Mouse (Mus musculus): ENCODE results near the gene Itga6. TPM values are rescaled to one million over a fixed set of nuclear protein-coding genes. Genes with fewer than 3 reads are reported as not detected.
"Not testable (repeated sequence)": the region's sequence is repeated elsewhere in the genome, so short reads cannot be mapped to it uniquely, and the experiment has no call there.

Itga6 gene
- total and polyA plus RNA-seq, 2 experiments from 2014 or later = 33.8 to 69.2 TPM

GRCm38 (mm10) chr2:71895596-71896286 lies 150.3 kb downstream of the Itga6 start:
- no peak for ATAC-seq (ENCODE audit: insufficient read depth, low read depth)
- H3K36me3 ChIP-seq (replicated peaks; ENCODE audit: control insufficient read depth, insufficient read depth, low read length) = peaks cover 64% of the 10 kb centered on the region
- 90% methylated on average over 13 of the region's 13 CpGs for WGBS

GRCm38 (mm10) chr2:71897420-71897819 lies 152.0 kb downstream of the Itga6 start:
- H3K27ac ChIP-seq (ENCODE audit: low read depth) = no peak overlapping the region
- no peaks in the 10 kb centered on the region; the same call in 1 of the 2 replicates for H3K4me1 ChIP-seq (ENCODE audit: control insufficient read depth, insufficient read depth)
- DNase-seq (ENCODE audit: low spot score) (no peak), ATAC-seq (ENCODE audit: insufficient read depth, low read depth) (no peak)
- no peaks in the 10 kb centered on the region for H3K9me3 ChIP-seq (replicated peaks; ENCODE audit: control insufficient read depth, low read length)
- H3K36me3 ChIP-seq (replicated peaks; ENCODE audit: control insufficient read depth, insufficient read depth, low read length) = peaks cover 59% of the 10 kb centered on the region
- H3K9ac ChIP-seq (replicated peaks; ENCODE audit: low read depth, low read length) = no peak overlapping the region
- WGBS = 89% methylated on average over 12 of the region's 12 CpGs
- no peak overlapping the region for H3K4me3 ChIP-seq (ENCODE audit: low read depth, low read length)
- no peak overlapping the region for H3K4me2 ChIP-seq (ENCODE audit: low read depth, low read length)
- TF ChIP-seq EP300 (IDR thresholded peaks at IDR 0.05; ENCODE audit: low read depth) = no peak
- TF ChIP-seq CTCF (IDR thresholded peaks at IDR 0.05; ENCODE audit: low read depth) = no peak
- H3K27me3 ChIP-seq (ENCODE audit: control insufficient read depth, insufficient read depth, low read length) = no peaks in the 10 kb centered on the region

More at GRCm38 (mm10) chr2:71895596-71896286, 150.3 kb downstream of the Itga6 start:
- Histone ChIP-seq H3K27ac (ENCODE audit: low read depth) (no peak overlapping the region), H3K27me3 (ENCODE audit: control insufficient read depth, insufficient read depth, low read length) (no peaks in the 10 kb centered on the region), H3K4me1 (ENCODE audit: control insufficient read depth, insufficient read depth) (no peaks in the 10 kb centered on the region; the same call in 1 of the 2 replicates), H3K4me3 (ENCODE audit: low read depth, low read length) (no peak overlapping the region), H3K9ac (replicated peaks; ENCODE audit: low read depth, low read length) (no peak overlapping the region), H3K4me2 (ENCODE audit: low read depth, low read length) (no peak overlapping the region), H3K9me3 (replicated peaks; ENCODE audit: control insufficient read depth, low read length) (no peaks in the 10 kb centered on the region)
- no peak for DNase-seq (ENCODE audit: low spot score)
- TF ChIP-seq EP300 (IDR thresholded peaks at IDR 0.05; ENCODE audit: low read depth) (no peak), CTCF (IDR thresholded peaks at IDR 0.05; ENCODE audit: low read depth) (no peak)

- H3K4me1 ChIP-seq (ENCODE audit: control insufficient read depth, insufficient read depth) = no peaks in the 10 kb centered on the region
- H3K27ac ChIP-seq (ENCODE audit: low read depth) = no peak overlapping the region
- no peak overlapping the region for H3K4me3 ChIP-seq (ENCODE audit: low read depth, low read length)
- DNase-seq (ENCODE audit: low spot score) (peak; percentile 50), ATAC-seq (ENCODE audit: insufficient read depth, low read depth) (no peak)
- H3K36me3 ChIP-seq (replicated peaks; ENCODE audit: control insufficient read depth, insufficient read depth, low read length) = peaks cover 51% of the 10 kb centered on the region
- TF ChIP-seq EP300 (IDR thresholded peaks at IDR 0.05; ENCODE audit: low read depth) = no peak
- TF ChIP-seq CTCF (IDR thresholded peaks at IDR 0.05; ENCODE audit: low read depth) = peak; percentile 75
- no peak overlapping the region for H3K4me2 ChIP-seq (ENCODE audit: low read depth, low read length)
- no peaks in the 10 kb centered on the region for H3K27me3 ChIP-seq (ENCODE audit: control insufficient read depth, insufficient read depth, low read length)
- no peaks in the 10 kb centered on the region for H3K9me3 ChIP-seq (replicated peaks; ENCODE audit: control insufficient read depth, low read length)
- no peak overlapping the region for H3K9ac ChIP-seq (replicated peaks; ENCODE audit: low read depth, low read length)
- 46% methylated on average over 8 of the region's 8 CpGs for WGBS
These were observed 153.0 kb downstream of the Itga6 start for GRCm38 (mm10) chr2:71898335-71898856.

- ATAC-seq (ENCODE audit: insufficient read depth, low read depth) = peak; percentile 67
- DNase-seq (ENCODE audit: low spot score) = no peak
These were observed 154.5 kb downstream of the Itga6 start for GRCm38 (mm10) chr2:71899886-71900285.

GRCm38 (mm10) chr2:71905154-71905553 lies 159.7 kb downstream of the Itga6 start:
- DNase-seq (ENCODE audit: low spot score) (no peak), ATAC-seq (ENCODE audit: insufficient read depth, low read depth) (no peak)
- TF ChIP-seq CTCF (IDR thresholded peaks at IDR 0.05; ENCODE audit: low read depth) (no peak), EP300 (IDR thresholded peaks at IDR 0.05; ENCODE audit: low read depth) (no peak)
- no peaks in the 10 kb centered on the region for H3K9me3 ChIP-seq (replicated peaks; ENCODE audit: control insufficient read depth, low read length)
- no peak overlapping the region for H3K9ac ChIP-seq (replicated peaks; ENCODE audit: low read depth, low read length)
- H3K4me3 ChIP-seq (ENCODE audit: low read depth, low read length) = no peak overlapping the region
- H3K27ac ChIP-seq (ENCODE audit: low read depth) = no peak overlapping the region
- no peaks in the 10 kb centered on the region for H3K4me1 ChIP-seq (ENCODE audit: control insufficient read depth, insufficient read depth)
- H3K36me3 ChIP-seq (replicated peaks; ENCODE audit: control insufficient read depth, insufficient read depth, low read length) = peaks cover 11% of the 10 kb centered on the region
- 86% methylated on average over 7 of the region's 7 CpGs for WGBS
- H3K4me2 ChIP-seq (ENCODE audit: low read depth, low read length) = no peak overlapping the region
- H3K27me3 ChIP-seq (ENCODE audit: control insufficient read depth, insufficient read depth, low read length) = no peaks in the 10 kb centered on the region

More at GRCm38 (mm10) chr2:71899886-71900285, 154.5 kb downstream of the Itga6 start:
- TF ChIP-seq CTCF (IDR thresholded peaks at IDR 0.05; ENCODE audit: low read depth) = no peak
- TF ChIP-seq EP300 (IDR thresholded peaks at IDR 0.05; ENCODE audit: low read depth) = no peak
- 43% methylated on average over 15 of the region's 15 CpGs for WGBS
- no peak overlapping the region for H3K27ac ChIP-seq (ENCODE audit: low read depth)
- H3K9me3 ChIP-seq (replicated peaks; ENCODE audit: control insufficient read depth, low read length) = no peaks in the 10 kb centered on the region
- H3K27me3 ChIP-seq (ENCODE audit: control insufficient read depth, insufficient read depth, low read length) = no peaks in the 10 kb centered on the region
- no peak overlapping the region for H3K4me3 ChIP-seq (ENCODE audit: low read depth, low read length)
- H3K9ac ChIP-seq (replicated peaks; ENCODE audit: low read depth, low read length) = no peak overlapping the region
- no peak overlapping the region for H3K4me2 ChIP-seq (ENCODE audit: low read depth, low read length)
- H3K4me1 ChIP-seq (ENCODE audit: control insufficient read depth, insufficient read depth) = no peaks in the 10 kb centered on the region
- H3K36me3 ChIP-seq (replicated peaks; ENCODE audit: control insufficient read depth, insufficient read depth, low read length) = peaks cover 40% of the 10 kb centered on the region

GRCm38 (mm10) chr2:71906356-71906755 lies 160.9 kb downstream of the Itga6 start:
- WGBS = 92% methylated on average over 8 of the region's 8 CpGs
- ATAC-seq (ENCODE audit: insufficient read depth, low read depth) = not testable (repeated sequence)

More at GRCm38 (mm10) chr2:71906356-71906755, 160.9 kb downstream of the Itga6 start:
- not testable (repeated sequence) for H3K9ac ChIP-seq (replicated peaks; ENCODE audit: low read depth, low read length); H3K36me3 ChIP-seq (replicated peaks; ENCODE audit: control insufficient read depth, insufficient read depth, low read length); H3K4me1 ChIP-seq (ENCODE audit: control insufficient read depth, insufficient read depth); H3K4me2 ChIP-seq (ENCODE audit: low read depth, low read length); DNase-seq (ENCODE audit: low spot score); H3K4me3 ChIP-seq (ENCODE audit: low read depth, low read length); H3K27me3 ChIP-seq (ENCODE audit: control insufficient read depth, insufficient read depth, low read length); H3K27ac ChIP-seq (ENCODE audit: low read depth); H3K9me3 ChIP-seq (replicated peaks; ENCODE audit: control insufficient read depth, low read length)

Other genes starting within 250 kb of the Itga6 start
- gene Dlx1, start 217.5 kb upstream of the Itga6 start, total RNA-seq (2014; rRNA removed; ENCODE audit: low replicate concordance) = not detected in 2 replicates
- gene Dlx1, start 217.5 kb upstream of the Itga6 start, polyA plus RNA-seq (2015; fragmentation: Nextera tagmentation; extraction: Ambion mirVana) = 0.05 TPM in 1 of 2 replicates, not detected in the other
- gene Dlx2, start 198.9 kb upstream of the Itga6 start, total RNA-seq (2014; rRNA removed; ENCODE audit: low replicate concordance) = 1.1 TPM in 1 of 2 replicates, not detected in the other
- not detected in 2 replicates for gene Dlx2, start 198.9 kb upstream of the Itga6 start, polyA plus RNA-seq (2015; fragmentation: Nextera tagmentation; extraction: Ambion mirVana)
- gene Pdk1, start 127.6 kb downstream of the Itga6 start, total RNA-seq (2014; rRNA removed; ENCODE audit: low replicate concordance) = 181 and 286 TPM in 2 replicates
- 62.8 and 65.0 TPM in 2 replicates for gene Pdk1, start 127.6 kb downstream of the Itga6 start, polyA plus RNA-seq (2015; fragmentation: Nextera tagmentation; extraction: Ambion mirVana)
- gene Rapgef4, start 235.6 kb downstream of the Itga6 start, total RNA-seq (2014; rRNA removed; ENCODE audit: low replicate concordance) = 5.5 and 11.9 TPM in 2 replicates
- gene Rapgef4, start 235.6 kb downstream of the Itga6 start, polyA plus RNA-seq (2015; fragmentation: Nextera tagmentation; extraction: Ambion mirVana) = 5.1 and 5.3 TPM in 2 replicates

Measured in heart, postnatal 0 days (tissue).